Mouse (Mus musculus): ENCODE results near the gene Gprc5b.

Gprc5b gene

GRCm38 (mm10) chr7:118989275-118989856 lies 5.6 kb downstream of the Gprc5b start:
- DNase-seq = no peak

GRCm38 (mm10) chr7:118986369-118986768 lies 8.6 kb downstream of the Gprc5b start:
- DNase-seq = no peak

DNA sequence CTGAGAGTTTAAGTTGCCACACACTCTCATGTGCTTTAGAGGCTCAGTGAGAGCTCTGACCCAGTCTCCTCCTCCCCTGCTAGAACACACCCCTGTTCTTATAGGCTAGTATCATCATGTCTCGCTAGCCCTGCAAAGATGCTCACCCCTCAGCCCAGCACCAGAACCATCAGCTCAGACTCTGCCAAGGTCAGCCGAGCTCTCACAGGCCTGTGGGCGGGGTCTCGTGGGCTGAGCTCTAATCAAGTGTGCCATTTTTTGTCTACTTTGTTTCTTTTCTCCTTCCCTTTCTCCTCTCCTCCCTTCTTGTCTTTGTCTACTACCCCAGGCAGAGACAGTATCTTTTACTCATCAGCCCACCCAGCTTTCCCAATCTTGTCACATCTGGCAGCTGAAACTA lies 9.2 kb downstream of the Gprc5b start:
- no peak for DNase-seq

DNA sequence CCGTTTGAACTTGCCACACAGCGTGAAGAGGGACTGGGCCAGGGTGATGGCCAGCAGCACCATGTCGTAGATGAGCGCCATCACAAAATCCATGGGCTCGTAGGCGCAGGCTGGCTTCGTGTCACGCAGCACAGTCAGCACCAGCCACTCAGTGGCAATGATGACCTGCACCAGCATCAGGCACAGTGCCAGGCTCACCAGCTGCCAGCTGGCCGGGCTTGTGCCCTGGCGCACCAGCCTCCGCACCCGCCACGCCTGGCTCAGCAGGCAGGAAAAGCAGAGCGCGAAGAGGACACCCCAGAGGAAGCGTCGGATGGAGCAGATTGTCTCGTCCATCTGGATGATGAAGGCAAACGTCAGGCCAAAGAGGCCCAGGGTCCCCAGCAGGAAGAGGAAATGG lies 11.1 kb downstream of the Gprc5b start:
- no peak for DNase-seq

DNA sequence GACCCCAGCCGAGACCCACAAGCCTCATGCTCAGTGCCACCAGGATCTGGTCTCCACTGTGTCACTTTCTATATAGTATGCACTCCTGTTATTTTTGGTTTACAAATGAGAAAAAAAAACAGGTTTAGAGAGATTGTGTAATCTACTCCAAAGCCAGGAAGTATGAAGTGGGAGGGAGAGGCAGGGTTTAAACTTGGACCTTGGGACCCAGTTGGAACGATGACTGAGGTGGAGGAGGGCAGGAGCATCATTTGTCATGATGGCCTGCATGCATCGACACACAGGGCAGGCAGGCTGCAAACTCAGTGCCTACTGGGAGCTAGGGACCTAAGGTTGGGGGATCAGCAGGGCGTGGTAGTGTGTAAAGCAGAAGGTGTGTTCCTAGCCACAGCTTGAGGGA lies 12.4 kb downstream of the Gprc5b start:
- no peak for DNase-seq

- DNase-seq = no peak
Observed at GRCm38 (mm10) chr7:118981831-118982230, 13.2 kb downstream of the Gprc5b start.

DNA sequence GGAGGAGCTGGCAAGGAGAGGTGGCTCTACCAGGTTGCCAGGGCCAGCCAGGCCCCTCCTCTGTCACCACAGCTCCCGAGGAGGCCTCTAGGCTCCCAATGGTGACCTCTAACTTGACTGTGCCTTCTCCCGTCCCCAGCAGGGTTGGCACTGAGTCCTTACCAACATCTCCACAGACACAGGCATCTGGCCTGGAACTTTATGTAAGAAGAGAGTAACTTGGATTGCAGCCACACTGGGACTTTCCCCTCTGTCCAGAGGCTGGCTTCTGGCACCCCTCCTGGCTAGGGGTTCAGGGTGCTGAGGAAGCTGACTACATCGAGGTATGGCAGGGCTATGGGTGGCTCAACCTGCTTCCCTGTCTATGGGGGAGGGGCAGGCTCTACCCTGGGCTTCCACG lies 13.7 kb downstream of the Gprc5b start:
- no peak for DNase-seq

DNA sequence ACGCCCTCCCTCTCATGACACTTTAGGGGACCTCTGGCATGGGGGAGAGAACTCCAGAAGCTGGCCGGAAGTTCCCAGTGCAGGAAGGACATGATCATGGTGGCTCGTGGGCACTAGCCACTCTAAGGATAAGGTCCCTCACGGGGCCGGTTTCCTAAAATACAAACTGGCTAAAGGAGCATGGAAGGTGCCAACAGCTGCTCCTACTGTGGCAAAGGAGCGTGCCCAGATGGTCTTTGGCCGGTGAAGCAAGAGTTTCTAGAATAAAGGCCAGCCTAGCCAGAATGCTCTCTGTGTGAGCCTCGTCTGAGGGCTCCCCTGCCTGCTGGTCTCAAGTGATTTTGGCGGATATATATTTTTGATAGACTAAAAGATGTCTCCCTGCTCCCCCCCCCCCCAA lies 15.3 kb downstream of the Gprc5b start:
- no peak for DNase-seq

DNA sequence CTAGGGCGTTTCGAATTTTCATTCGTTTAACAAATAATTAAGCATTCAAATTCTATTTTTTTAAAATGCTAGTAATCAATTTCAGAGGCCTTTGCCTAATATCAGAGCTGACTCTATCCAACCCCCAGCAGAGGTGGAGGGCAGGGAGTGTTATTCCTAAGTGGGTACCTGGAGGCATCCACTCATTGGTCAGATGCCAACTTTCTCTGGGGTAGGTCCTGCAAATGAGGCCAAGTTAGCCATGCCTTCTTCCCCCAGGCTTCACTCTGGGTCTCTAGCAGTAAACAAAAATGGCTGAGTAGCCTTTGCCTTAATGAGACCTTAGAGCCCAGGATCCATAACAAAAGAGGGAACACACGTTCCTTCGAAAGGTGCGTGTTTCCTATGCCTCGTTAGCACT lies 15.9 kb downstream of the Gprc5b start:
- DNase-seq = no peak

GRCm38 (mm10) chr7:118977167-118977543 lies 17.9 kb downstream of the Gprc5b start:
- no peak for DNase-seq

DNA sequence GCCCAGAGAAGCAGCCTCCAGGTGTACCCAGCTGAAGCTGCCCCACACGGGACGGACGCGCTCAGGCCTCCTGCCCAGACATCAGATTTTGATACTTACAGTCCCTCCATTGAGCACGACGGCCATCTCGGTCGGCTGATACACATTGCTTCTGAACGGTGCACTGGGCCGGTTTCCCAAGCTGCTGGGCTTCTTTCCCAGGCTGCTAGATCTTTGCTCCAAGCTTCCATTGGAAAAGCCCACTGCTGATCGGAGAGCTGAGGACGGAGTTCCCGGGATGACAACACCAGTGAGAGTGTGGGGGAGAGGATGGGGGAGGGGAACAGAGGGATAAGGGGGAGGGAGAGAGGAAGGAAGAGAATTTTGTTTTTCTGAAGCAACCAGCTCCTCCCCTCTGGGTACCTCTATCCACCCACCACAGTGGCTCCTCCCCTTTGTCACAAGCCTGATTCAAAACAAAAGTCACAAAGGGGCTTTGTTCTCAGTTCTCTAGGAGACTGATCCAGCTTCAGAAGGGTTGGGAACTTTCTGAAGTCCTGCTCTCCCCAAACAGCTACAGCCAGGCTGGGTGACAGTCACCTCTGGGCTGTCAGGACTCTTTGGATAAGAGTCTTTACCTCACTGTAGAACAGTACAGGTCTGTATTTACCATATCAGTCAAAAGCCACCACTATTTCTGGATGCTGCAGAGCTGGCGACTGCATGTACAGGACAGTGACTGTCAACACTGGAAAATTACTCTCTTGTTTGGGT lies 18.4 kb downstream of the Gprc5b start:
- peak; percentile 90 for DNase-seq

DNA sequence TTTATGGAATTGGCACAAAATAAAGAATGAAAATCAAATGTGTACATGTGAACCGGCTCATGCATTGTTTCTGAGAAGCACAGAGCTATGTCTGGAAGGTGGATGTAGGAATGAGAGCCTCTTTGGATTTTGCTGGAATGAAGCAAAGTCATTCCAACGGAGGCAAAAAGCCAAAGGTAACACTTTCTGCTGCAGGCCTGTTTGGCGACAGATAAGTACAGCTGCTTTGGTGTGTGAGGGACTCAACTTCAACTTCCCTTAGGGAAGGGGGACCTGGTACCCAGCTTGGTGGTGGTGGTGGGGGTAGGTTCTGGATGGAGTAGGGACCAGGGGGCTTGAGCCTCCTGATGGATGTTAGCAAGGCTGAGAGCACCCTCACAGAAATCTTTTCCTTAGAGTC lies 19.2 kb downstream of the Gprc5b start:
- DNase-seq = no peak

DNA sequence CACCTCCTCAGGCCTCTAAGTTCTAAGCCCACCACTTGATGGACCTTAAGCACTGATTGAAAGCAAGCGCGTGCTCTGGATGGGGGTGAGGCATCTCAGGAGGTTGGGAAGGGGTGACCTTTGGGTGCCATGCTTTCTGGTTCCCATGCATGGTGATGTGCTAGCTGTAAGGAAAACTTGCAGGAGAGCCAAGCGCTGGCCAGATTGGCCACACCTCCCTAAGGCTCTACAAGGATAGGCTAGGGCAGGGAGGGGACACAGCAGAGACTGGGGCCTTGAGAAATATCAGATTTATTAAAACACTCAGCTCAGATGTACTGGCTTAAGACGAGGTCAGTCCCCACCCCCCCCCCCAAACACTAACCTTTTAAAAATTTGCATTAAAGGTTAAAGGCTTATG lies 21.6 kb downstream of the Gprc5b start:
- no peak for DNase-seq

DNA sequence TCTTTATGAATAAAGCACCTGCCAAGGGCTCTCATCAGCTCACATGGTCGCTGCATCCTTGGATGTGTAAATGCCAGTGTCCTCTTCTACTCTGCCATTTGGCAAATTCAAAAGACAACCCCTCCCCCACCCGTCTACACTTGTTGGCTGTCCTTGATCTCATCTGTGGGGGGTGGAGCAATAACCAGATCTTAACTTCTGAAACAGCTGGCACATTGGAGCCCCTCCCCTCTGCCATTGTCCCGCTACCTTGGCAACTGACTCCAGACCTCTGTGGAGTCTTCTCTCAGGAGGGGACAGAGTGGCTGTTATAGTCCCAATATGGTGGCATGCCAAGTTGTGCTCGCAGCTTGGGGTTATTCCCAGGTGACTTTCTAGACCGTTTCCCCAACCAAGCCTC lies 22.7 kb downstream of the Gprc5b start:
- peak; percentile 72 for DNase-seq

GRCm38 (mm10) chr7:118971499-118971898 lies 23.5 kb downstream of the Gprc5b start:
- DNase-seq = no peak

GRCm38 (mm10) chr7:118968870-118969269 lies 26.1 kb downstream of the Gprc5b start:
- DNase-seq = no peak

GRCm38 (mm10) chr7:118965198-118965597 lies 29.8 kb downstream of the Gprc5b start:
- no peak for DNase-seq

DNA sequence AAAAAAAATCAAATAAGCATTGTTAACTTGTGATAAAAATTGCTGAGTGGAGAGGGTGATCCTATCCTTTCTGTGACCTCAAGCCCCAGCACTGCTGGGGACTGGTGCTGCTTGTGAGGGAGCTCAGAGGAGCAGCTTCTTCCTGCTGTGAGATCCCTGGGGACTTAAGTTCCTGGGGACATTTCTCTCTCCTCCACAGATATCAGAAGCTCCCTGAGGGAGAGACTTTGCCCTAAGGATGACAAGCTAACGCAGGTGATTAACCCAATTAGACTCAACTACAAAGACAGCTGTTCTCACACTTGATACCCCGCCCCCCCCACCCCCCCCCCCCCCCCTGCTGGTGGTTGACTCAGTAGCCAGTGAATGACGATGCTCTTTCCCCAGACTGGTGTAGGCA lies 30.2 kb downstream of the Gprc5b start:
- peak; percentile 60 for DNase-seq

DNA sequence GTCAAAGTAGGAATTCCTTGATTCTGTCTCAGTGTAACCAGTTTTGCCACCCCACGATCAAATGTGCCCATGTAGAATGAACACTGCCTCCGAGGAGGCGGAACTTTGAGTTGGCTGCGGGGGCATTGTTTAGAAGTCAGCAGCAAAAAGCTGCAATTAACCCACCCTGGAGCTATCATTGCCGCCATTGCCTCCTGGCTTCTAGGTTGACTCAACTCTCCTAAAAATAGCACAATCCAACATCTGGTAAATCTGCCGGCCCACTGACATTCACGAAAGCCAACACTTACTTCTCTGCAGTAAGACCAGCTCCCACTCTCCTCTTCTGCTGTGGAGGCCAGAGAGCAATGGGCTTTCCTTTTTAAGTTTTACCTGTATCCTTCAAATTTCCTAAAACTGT lies 35.8 kb downstream of the Gprc5b start:
- no peak for DNase-seq

DNA sequence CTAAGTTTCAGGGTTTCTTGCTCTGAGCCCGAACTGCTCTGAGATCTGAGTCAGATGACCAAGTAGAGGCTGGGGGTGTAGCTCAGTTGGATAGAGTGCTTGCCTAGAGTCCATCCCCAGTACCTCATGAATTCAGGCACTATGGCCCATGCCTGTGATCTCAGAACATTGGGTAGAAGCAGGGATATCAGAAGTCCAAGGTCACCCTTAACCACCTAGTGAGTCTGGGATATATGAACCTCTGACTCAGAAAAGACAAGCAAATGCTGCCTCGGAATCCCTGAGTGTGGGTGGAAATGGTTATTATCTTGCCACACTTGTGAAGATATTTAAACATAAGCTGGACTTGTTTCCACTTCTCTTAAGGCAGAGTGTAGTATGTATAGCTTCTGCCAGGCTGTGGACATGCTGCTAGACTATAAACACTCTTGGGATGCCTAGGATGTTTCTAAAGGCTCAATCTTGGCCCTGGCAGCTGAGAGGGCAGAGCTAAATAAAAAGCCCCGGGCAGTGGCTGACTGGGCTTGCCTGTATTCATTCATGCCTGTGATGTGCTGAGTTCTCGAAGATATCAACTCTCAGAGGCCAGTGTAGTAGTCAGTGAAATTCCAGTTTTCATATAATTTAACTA lies 38.3 kb downstream of the Gprc5b start:
- no peak for DNase-seq

GRCm38 (mm10) chr7:118954968-118955367 lies 40.0 kb downstream of the Gprc5b start:
- no peak for DNase-seq

DNA sequence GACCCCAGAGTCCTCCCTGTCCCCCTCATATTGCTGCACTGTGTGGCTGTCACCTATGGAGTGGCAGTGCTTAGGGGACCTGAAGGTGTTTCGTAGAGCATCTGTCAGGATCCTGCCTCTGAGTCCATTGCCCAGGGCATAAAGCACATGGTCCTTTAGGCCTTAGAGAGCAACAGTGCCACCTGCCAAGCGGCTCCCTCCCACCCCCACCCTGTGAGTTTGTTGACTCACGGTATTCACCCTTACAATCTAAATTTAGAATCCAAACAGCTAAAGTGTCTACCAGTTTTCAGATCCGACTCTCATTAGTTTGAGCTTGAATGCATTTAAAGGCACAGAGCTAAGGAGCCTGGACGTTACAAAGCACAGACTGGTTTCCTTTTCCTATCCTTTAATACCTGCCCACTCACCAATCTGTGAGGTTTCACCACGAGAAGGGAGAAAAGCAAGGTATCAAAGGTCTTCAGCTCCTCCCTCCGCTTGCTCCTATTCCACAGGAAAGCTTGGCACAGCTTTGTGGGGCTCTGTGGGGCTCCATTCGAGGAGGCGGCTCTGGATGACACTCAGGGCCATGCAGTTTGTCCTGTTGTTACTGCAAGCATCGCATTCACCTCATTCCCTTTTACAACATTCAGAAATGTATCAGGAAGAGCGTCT lies 41.3 kb downstream of the Gprc5b start:
- no peak for DNase-seq

GRCm38 (mm10) chr7:118949749-118950148 lies 45.3 kb downstream of the Gprc5b start:
- DNase-seq = no peak

- DNase-seq = no peak
Observed at GRCm38 (mm10) chr7:118948677-118949282, 46.2 kb downstream of the Gprc5b start.

Data from retina, postnatal 1 day (tissue).